Mouse (Mus musculus): ENCODE measurements around the gene Rapsn. TPM values are rescaled to one million over a fixed set of nuclear protein-coding genes. Genes with fewer than 3 reads are reported as not detected.

Gene Rapsn
- total and polyA plus RNA-seq, 3 experiments = 0.15 TPM; not detected in 2

DNA sequence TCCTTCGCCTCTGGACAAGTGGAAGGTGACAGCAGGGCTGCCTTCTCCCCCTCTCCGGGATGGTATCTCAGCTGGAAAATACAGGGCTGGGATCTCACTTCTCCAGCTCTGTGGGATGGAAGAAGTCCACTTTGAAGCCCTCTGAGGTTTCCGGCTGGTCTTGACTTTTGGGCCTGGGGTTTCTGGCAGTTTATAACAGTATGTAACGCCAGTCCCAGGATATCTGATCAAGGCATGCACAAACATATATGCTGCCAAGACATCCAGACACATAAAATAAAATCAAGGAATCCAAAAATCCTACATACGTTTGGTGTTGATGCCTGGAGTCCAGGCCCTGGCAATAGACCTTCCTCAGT is 43.6 kb downstream of the Rapsn start:
- Histone ChIP-seq H3K9me3 (replicated peaks; ENCODE audit: low read length) (no peaks in the 10 kb centered on the region), H3K4me2 (ENCODE audit: insufficient read depth, low read depth, poor library complexity, severe bottlenecking) (peak overlapping the region; percentile 72), H3K9ac (ENCODE audit: insufficient read depth, low read depth) (peak overlapping the region; percentile 26), H3K4me3 (replicated peaks in 1 of 3; ENCODE audit: low read depth in 2 of 3, low read length in 2 of 3, poor library complexity in 1 of 3) (peak overlapping the region; percentile 17 to 49 (median 45)), H3K79me2 (replicated peaks; ENCODE audit: control insufficient read depth, extremely low read depth, insufficient read depth, poor library complexity, severe bottlenecking) (no peaks in the 10 kb centered on the region), H3K27me3 (replicated peaks) (no peaks in the 10 kb centered on the region), H3K36me3 (replicated peaks in 1 of 2; ENCODE audit: control insufficient read depth in 1 of 2, insufficient read depth in 1 of 2, low read length in 1 of 2) (no peaks in the 10 kb centered on the region), H3K4me1 (ENCODE audit: control insufficient read depth in 1 of 2, insufficient read depth in 2 of 2) (peaks cover 29 to 55% of the 10 kb centered on the region in 2 experiments), H3K27ac (ENCODE audit: insufficient read depth, low read depth) (no peak overlapping the region)
- no peak for DNase-seq (ENCODE audit: extremely low read depth)
- dilution Hi-C loops (cut with MboI; ENCODE audit: extremely low pct_ligation_motif_present, extremely low pct_unique_long_range_greater_than_20kb, low sequenced_read_pairs) (no loop called here), in situ Hi-C loops (cut with MboI; ENCODE audit: low pct_ligation_motif_present, low pct_unique_long_range_greater_than_20kb, low sequenced_read_pairs) (no loop called here)
- TF ChIP-seq MAX (IDR thresholded peaks at IDR 0.05; ENCODE audit: low read length) (no peak), GABPA (IDR thresholded peaks at IDR 0.05; ENCODE audit: insufficient replicate concordance, low read depth, low read length) (no peak), NRF1 (IDR thresholded peaks at IDR 0.05; ENCODE audit: low read depth, low read length) (no peak), JUN (IDR thresholded peaks at IDR 0.05; ENCODE audit: insufficient read depth, low read depth, low read length) (no peak), ZNF384 (IDR thresholded peaks at IDR 0.05; ENCODE audit: low read depth, low read length) (no peak), USF2 (conservative IDR thresholded peaks at IDR 0.05; ENCODE audit: low read depth, low read length) (no peak), SIN3A (IDR thresholded peaks at IDR 0.05; ENCODE audit: low read length) (no peak), POLR2AphosphoS2 (IDR thresholded peaks at IDR 0.05; ENCODE audit: low read depth, low read length) (no peak), MXI1 (IDR thresholded peaks at IDR 0.05; ENCODE audit: low read depth, low read length) (no peak), CTCF (conservative IDR thresholded peaks at IDR 0.05 in 1 of 2, IDR thresholded peaks at IDR 0.05 in 1 of 2; ENCODE audit: low read depth in 2 of 2, low read length in 2 of 2) (no peak), UBTF (IDR thresholded peaks at IDR 0.05; ENCODE audit: low read depth, low read length) (no peak), CHD2 (IDR thresholded peaks at IDR 0.05; ENCODE audit: low read length) (no peak), ZC3H11A (IDR thresholded peaks at IDR 0.05; ENCODE audit: low read depth, low read length) (no peak), MAZ (IDR thresholded peaks at IDR 0.05; ENCODE audit: low read depth, low read length) (no peak), ZMIZ1 (IDR thresholded peaks at IDR 0.05; ENCODE audit: low read depth, low read length) (no peak), USF1 (IDR thresholded peaks at IDR 0.05; ENCODE audit: low read depth, low read length) (no peak)

- Histone ChIP-seq H3K9me3 (replicated peaks; ENCODE audit: low read length) (no peaks in the 10 kb centered on the region), H3K9ac (ENCODE audit: insufficient read depth, low read depth) (no peak overlapping the region), H3K4me3 (replicated peaks in 1 of 3; ENCODE audit: low read depth in 2 of 3, low read length in 2 of 3, poor library complexity in 1 of 3) (no peak overlapping the region), H3K4me2 (ENCODE audit: insufficient read depth, low read depth, poor library complexity, severe bottlenecking) (no peak overlapping the region), H3K4me1 (ENCODE audit: control insufficient read depth in 1 of 2, insufficient read depth in 2 of 2) (peaks cover 37 to 74% of the 10 kb centered on the region in 2 experiments), H3K79me2 (replicated peaks; ENCODE audit: control insufficient read depth, extremely low read depth, insufficient read depth, poor library complexity, severe bottlenecking) (no peaks in the 10 kb centered on the region), H3K36me3 (replicated peaks in 1 of 2; ENCODE audit: control insufficient read depth in 1 of 2, insufficient read depth in 1 of 2, low read length in 1 of 2) (no peaks in the 10 kb centered on the region), H3K27me3 (replicated peaks) (no peaks in the 10 kb centered on the region), H3K27ac (ENCODE audit: insufficient read depth, low read depth) (no peak overlapping the region)
- no peak for DNase-seq (ENCODE audit: extremely low read depth)
- in situ Hi-C loops (cut with MboI; ENCODE audit: low pct_ligation_motif_present, low pct_unique_long_range_greater_than_20kb, low sequenced_read_pairs) (no loop called here), dilution Hi-C loops (cut with MboI; ENCODE audit: extremely low pct_ligation_motif_present, extremely low pct_unique_long_range_greater_than_20kb, low sequenced_read_pairs) (no loop called here)
- TF ChIP-seq ELF1 (IDR thresholded peaks at IDR 0.05; ENCODE audit: low read depth, low read length) = 0 out of 2 replicates have a peak, but pooled peaks have one; percentile 35
- no peak for TF ChIP-seq MYC (IDR thresholded peaks at IDR 0.05; ENCODE audit: low read depth, low read length)
These were observed 45.5 kb downstream of the Rapsn start for GRCm38 (mm10) chr2:91080784-91081513.

Measured in CH12.LX (cell line).